Mouse (Mus musculus): ENCODE results near the gene Dyrk2.

The Dyrk2 gene

DNA sequence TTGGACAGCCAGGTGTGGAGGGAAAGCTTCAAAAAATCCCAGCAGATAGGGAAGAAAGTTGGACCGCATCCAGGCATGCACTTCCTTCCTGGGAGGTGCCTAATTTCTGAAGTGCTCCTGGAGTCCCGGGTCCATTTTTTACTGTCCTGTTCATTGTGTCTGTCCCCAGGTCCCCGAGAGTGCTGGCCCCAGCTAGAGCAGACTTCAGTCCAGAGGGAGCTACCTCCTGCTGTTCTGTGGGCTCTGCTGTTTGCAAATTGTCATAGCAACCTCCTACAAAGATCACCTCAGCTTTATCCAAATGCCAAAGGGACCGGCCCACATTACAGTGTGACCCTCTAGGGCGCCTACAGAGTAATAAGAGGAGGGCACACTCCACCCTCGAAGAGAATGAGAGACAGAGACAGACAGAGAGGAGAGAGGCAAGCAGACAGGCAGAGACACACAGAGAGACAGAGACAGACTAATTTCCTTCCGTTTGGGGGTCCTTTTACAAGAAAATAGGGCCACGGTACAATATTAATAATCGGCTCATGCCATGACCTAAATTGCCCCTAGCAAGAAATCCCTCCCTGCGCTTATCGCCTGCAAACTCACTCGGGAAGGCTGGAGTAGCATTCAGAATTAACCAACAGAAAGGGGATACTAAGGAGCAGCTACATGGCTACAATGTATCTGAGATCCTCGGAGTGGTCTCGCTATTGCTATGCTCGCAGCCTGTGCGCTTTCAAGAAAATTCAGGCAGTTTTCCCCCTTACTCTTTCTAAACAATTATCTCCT, at the start of gene Dyrk2:
Dyrk2 (minus strand) TSS at position 9 of the 780 bp plus-strand sequence.
- no peak for ATAC-seq (ENCODE audit: low TSS enrichment)

DNA sequence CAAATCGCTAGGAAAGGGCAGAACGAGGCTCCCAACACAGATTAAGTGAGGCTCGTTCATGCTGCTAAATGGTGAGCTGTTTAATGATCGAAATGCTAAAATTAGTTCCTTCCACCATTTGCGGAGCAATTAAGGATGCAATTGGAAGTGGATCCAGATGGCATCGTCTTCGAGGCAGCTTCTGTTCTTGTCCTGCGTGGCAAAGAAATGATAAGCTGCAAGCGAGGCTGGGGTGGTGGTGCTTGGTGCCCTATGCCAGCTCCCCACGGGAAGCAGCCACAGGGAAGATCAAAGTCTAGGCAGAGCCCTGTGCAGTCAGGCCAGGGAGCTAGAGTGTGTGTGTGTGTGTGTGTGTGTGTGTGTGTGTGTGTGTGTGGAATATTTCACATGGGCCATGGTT, 32.6 kb upstream of the Dyrk2 start:
- 0 out of 2 replicates have a peak, but pooled peaks have one; percentile 36 for ATAC-seq (ENCODE audit: low TSS enrichment)

DNA sequence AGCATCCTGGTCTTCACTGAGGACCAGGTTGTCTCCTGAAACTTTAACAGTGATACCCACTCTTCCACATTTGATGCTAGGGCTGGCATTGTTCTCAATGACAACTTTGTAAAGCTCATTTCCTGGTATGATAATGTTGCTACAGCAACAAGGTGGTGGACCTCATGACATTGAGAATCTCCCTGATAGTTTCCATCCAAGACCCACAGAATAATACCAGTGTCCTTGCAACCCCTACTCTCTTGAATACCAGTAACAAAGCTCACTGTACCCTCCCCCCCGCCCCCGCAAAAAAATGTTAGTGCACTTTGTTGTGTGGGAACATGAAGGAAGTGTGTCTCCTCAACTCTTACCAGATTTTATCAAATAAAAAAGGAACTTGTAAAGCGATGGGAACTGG, 23.6 kb upstream of the Dyrk2 start:
- ATAC-seq (ENCODE audit: low TSS enrichment) = no peak

GRCm38 (mm10) chr10:118884126-118884525, 14.1 kb upstream of the Dyrk2 start:
- no peak for ATAC-seq (ENCODE audit: low TSS enrichment)

GRCm38 (mm10) chr10:118883317-118883716, 13.3 kb upstream of the Dyrk2 start:
- no peak for ATAC-seq (ENCODE audit: low TSS enrichment)

DNA sequence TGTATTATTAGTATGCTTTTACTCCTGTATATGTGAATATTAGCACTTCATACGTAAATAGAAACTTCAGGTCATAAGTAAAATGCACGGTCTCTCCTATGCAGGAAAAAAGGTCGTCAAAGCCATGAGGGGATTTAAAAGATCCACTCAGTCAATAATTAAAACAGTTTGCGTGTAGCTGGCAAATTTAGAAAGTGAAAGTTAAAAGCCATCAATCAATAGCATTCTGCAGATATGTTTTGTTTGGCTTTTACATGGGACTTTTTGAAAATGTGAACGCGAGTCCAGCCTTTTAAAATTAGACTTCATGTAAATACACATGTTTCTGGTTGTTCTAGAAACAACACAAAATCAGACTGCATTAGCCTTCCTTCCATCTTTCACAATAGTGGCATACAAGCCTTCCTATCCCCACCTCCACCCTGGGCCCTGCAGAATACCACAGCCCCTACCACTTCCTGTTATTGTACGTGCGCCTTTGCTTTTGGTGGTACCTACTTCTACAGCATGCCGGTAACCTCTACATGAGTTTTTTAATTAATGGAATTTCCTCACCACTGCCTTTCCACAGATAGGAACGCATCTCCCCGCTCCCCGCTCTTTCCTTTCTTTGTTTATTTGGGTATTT, 12.4 kb upstream of the Dyrk2 start:
- ATAC-seq (ENCODE audit: low TSS enrichment) = no peak

DNA sequence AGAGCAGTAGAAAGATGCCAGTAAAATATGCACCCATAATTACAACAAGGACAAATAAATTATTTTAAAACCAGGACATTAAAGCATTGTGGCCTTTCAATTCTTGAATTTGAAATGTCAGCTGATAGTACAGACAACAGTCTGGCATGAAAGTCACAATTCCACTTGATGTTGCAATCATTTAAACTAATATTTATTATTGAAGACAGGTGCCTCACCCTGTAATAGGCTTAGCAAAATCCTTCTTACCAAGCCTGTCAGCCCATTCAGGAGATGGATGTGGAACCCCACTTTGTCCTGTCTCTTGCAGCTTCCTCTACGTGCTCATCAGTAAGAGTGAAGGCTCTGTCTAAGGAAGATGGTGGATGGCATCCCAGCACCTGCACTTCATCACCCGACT, 10.8 kb upstream of the Dyrk2 start:
- ATAC-seq (ENCODE audit: low TSS enrichment) = no peak

- no peak for ATAC-seq (ENCODE audit: low TSS enrichment)
These were observed 2.2 kb upstream of the Dyrk2 start for GRCm38 (mm10) chr10:118872196-118872595.

GRCm38 (mm10) chr10:118869591-118870001, 413 bp downstream of the Dyrk2 start:
- peak; percentile 82 for ATAC-seq (ENCODE audit: low TSS enrichment)

DNA sequence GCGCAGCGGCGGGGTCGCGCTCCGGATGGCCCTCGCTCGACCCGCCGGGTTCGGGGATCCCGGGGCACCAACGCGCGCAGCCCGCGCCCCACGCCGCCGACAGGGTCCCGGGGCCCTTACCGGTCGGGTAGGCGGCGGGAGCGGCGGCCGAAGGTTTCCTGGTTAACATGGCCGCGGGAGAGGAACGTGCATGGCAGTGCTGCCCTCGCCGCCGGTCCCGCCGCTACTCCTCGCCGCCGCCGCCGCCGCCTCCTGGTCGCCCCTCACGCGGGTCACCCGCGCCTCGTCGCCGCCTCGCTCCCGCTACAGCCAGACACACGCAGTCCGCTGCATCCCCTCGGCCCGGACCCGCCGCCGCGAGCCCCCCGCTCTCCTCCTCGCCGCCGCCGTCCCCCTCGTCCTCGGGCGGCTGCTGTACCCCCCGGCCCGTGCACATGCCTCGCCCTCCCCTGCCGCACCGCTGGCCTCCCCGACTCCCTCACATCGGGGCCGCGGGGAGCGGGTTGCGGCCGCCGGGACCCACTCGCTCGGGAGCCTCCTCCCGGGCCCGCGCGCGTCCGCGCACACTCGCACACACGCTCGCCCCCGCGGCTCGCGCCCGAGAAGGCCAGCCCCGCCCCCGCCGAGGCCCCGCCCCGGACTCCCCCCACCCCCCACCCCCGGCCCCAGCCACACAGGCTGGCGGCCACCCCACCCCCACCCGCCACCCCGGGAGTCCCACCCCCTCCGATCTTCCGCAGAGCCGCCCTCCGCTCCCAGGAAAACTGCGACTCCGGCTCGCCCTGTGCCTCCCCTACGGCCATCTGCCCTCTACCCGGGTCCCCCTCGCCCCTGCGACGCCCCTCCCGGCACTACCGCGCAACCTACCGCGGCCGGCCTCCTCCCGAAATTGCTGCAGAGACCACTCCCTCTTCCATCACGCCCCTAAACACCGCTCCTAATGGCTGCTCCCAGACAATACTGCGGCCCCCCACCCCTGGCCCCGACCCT, 1.1 kb downstream of the Dyrk2 start:
- peak; percentile 59 for ATAC-seq (ENCODE audit: low TSS enrichment)

DNA sequence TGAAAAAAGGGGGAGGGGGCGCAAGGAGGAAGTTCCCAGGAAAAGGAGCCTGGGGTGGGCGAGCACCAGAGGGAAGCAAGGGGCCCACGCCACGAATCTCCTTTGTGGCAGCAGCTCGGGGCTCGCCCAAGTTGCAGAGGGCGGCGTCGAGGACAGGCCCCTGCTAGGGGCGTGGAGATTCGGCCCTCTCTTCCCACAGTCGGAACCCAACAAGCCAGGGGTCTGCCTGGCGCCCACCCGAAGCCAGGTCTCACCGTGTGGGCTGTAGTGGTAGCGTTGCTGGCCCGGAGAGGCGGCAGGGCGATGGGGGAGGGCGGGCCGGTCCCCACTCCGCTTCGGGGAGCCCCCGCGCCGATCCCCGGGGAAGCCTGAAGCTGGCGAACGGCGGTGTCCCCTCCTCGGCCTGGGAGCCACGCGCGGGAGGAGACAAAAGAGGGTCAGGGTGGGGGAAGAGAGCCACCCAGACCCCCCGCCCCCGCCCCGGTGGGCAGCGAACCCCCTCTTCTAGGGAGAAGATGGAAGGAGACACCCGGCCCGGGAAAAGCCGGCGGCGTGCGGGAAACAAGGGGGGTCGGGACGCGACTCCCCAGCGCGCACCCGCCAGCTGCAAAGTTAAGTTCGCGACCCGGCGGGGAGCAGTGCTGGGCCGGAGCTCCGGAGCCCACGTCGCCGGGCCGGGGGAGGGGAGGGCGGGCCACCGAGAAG, 2.0 kb downstream of the Dyrk2 start:
- ATAC-seq (ENCODE audit: low TSS enrichment) = no peak

- ATAC-seq (ENCODE audit: low TSS enrichment) = no peak
These were observed 2.6 kb downstream of the Dyrk2 start for GRCm38 (mm10) chr10:118867304-118867895.

- no peak for ATAC-seq (ENCODE audit: low TSS enrichment)
These were observed 5.0 kb downstream of the Dyrk2 start for GRCm38 (mm10) chr10:118864976-118865375.

DNA sequence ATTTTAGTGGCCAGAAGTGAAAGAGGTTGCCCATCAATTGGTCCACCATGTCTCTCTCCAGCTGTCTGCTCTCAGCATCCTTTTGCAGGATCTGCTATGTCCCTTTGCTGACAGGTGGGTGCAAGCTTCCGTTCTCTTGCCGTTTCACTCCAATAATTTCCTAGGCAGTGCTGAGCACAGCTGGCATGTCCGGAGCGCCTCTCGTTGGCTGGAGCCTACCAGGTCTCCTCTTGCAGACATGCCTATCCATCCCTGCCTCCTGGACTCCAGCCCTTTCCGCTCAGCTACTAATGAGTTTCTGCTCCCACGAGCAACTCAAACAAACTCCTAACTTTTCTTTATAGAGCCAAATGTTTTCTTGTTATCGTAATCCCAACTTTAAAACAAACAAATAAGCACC, 6.4 kb downstream of the Dyrk2 start:
- ATAC-seq (ENCODE audit: low TSS enrichment) = no peak

GRCm38 (mm10) chr10:118862233-118862632, 7.8 kb downstream of the Dyrk2 start:
- ATAC-seq (ENCODE audit: low TSS enrichment) = no peak

DNA sequence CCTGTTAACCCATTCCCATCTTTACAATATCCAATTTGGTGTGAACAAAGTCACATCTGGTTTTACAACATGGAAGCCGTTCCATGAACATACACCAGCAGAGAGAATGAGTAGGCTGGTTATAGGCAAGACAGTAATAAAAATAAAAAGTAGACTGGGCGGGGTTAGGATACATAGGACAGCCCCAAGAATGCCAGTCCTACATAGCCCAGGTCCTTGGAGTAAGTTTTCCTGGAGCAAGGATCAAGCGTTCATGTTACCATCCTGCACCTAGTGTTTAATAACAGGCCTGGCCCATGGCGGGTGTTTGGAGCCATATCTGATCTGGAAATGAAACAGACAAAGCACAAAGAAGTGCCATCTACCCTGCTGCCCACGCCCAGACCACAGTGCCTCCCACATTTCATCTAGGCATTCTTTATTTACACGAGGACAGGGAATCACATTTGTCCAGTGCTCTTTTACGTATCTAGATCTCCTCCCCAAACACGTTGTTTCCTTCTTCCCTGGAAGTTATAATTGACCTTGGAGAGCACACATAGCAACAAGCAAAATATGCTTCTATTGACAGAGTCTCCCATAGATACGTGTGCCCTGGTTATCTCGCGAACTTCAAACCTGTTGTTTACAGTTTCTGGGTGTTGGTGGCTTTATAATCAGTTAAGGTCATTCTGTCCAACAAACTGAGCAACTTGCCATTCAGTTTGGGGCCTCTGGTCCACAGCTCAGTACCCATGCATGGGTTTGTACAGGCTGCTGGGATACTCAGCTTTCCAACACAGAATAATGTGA, 8.6 kb downstream of the Dyrk2 start:
- no peak for ATAC-seq (ENCODE audit: low TSS enrichment)

GRCm38 (mm10) chr10:118859655-118860054, 10.4 kb downstream of the Dyrk2 start:
- ATAC-seq (ENCODE audit: low TSS enrichment) = no peak

- peak; percentile 7; the same call in 1 of the 2 replicates for ATAC-seq (ENCODE audit: low TSS enrichment)
These were observed 15.4 kb downstream of the Dyrk2 start for GRCm38 (mm10) chr10:118854641-118855040.

DNA sequence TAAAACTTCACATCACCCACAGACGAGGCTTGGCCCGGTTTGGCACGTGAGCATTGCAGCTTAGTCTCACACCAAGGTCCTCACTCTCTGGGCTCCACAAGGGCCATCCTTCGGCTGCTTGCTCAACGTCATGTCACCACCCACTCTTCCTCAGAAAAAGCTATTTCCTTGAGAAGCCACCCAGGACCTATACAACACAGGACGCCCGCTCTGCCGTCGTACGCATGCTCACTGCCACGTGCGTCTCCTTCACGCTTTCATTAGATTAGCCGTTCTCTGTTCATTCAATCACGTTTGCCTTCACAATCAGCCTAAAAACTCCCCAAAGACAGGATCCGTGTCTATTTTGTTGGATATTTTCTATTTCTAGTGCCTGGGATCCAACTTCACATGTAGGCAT, 17.5 kb downstream of the Dyrk2 start:
- ATAC-seq (ENCODE audit: low TSS enrichment) = peak; percentile 54

GRCm38 (mm10) chr10:118848501-118848900, 21.5 kb downstream of the Dyrk2 start:
- ATAC-seq (ENCODE audit: low TSS enrichment) = no peak

All from frontal cortex, adult (tissue).